Mouse (Mus musculus) embryo, embryonic 11 days (tissue): ENCODE data around the gene Atp8a2.
"Not testable (repeated sequence)": the region's sequence is repeated elsewhere in the genome, so short reads cannot be mapped to it uniquely, and the experiment has no call there.

Experiments used
- DNase-seq: peaks from one replicate; pipeline ENCODE4 v3.0.0-alpha.2; 2015

Gene Atp8a2

GRCm38 (mm10) chr14:60001801-60002200, 195.2 kb downstream of the Atp8a2 start:
- no peak for DNase-seq

- DNase-seq: peak; percentile 37
Measured at GRCm38 (mm10) chr14:59988860-59989259, 208.1 kb downstream of the Atp8a2 start.

- no peak for DNase-seq
Measured at GRCm38 (mm10) chr14:59987975-59988374, 209.0 kb downstream of the Atp8a2 start.

- DNase-seq: no peak
Measured at GRCm38 (mm10) chr14:59978007-59978406, 219.0 kb downstream of the Atp8a2 start.

- DNase-seq: no peak
Measured at GRCm38 (mm10) chr14:59971221-59971730, 225.7 kb downstream of the Atp8a2 start.

- DNase-seq: peak; percentile 58
Measured at GRCm38 (mm10) chr14:59969485-59970134, 227.4 kb downstream of the Atp8a2 start.

- DNase-seq: no peak
Measured at GRCm38 (mm10) chr14:59967847-59968550, 229.0 kb downstream of the Atp8a2 start.

GRCm38 (mm10) chr14:59966981-59967380, 230.0 kb downstream of the Atp8a2 start:
- DNase-seq: no peak

GRCm38 (mm10) chr14:59964569-59964968, 232.4 kb downstream of the Atp8a2 start:
- no peak for DNase-seq

GRCm38 (mm10) chr14:59960961-59961360, 236.0 kb downstream of the Atp8a2 start:
- DNase-seq: no peak

- DNase-seq: no peak
Measured at GRCm38 (mm10) chr14:59960214-59960890, 236.6 kb downstream of the Atp8a2 start.

- no peak for DNase-seq
Measured at GRCm38 (mm10) chr14:59959723-59960122, 237.3 kb downstream of the Atp8a2 start.

GRCm38 (mm10) chr14:59949983-59950382, 247.0 kb downstream of the Atp8a2 start:
- peak; percentile 50 for DNase-seq

GRCm38 (mm10) chr14:59942864-59943611, 253.9 kb downstream of the Atp8a2 start:
- peak; percentile 90 for DNase-seq

- no peak for DNase-seq
Measured at GRCm38 (mm10) chr14:59942199-59942598, 254.8 kb downstream of the Atp8a2 start.

GRCm38 (mm10) chr14:59932355-59932754, 264.6 kb downstream of the Atp8a2 start:
- peak; percentile 31 for DNase-seq

GRCm38 (mm10) chr14:59931412-59932058, 265.4 kb downstream of the Atp8a2 start:
- DNase-seq: no peak

GRCm38 (mm10) chr14:59929190-59929589, 267.8 kb downstream of the Atp8a2 start:
- DNase-seq: not testable (repeated sequence)

- no peak for DNase-seq
Measured at GRCm38 (mm10) chr14:59928781-59929180, 268.2 kb downstream of the Atp8a2 start.

- DNase-seq: no peak
Measured at GRCm38 (mm10) chr14:59927804-59928203, 269.2 kb downstream of the Atp8a2 start.

GRCm38 (mm10) chr14:59919865-59920264, 277.1 kb downstream of the Atp8a2 start:
- DNase-seq: no peak

GRCm38 (mm10) chr14:59903484-59904130, 293.4 kb downstream of the Atp8a2 start:
- no peak for DNase-seq
